Mouse (Mus musculus): Measurements from ENCODE around the gene Arg1.

GRCm38 (mm10) chr10:24905627-24906026, 21.7 kb downstream of the Arg1 start:
- TF ChIP-seq POLR2A (IDR thresholded peaks at IDR 0.05; ENCODE audit: extremely low read depth, insufficient read depth, low read length) = no peak
- no peak for TF ChIP-seq CTCF (IDR thresholded peaks at IDR 0.05; ENCODE audit: extremely low read depth, insufficient read depth, low read length)
